Mouse (Mus musculus) CH12.LX (cell line): ENCODE results near the gene Alyref.

Experiments used
- BHLHE40 ChIP-seq: IDR thresholded peaks from 2 replicates; pipeline ENCODE4 v1.6.1; 2011; ENCODE audit warnings: mild to moderate bottlenecking, low read depth, low read length, improper control_type of control experiment
- CTCF ChIP-seq, 2 experiments: IDR thresholded peaks in 1 of 2; conservative IDR thresholded peaks in 1 of 2; 2 replicates each; pipeline ENCODE4 v1.5.1; 2011 to 2012; ENCODE audit warnings: low read depth in 2 of 2, low read length in 2 of 2, improper control_type of control experiment in 1 of 2, inconsistent platforms in 1 of 2, mild to moderate bottlenecking in 1 of 2, moderate library complexity in 1 of 2
- EP300 ChIP-seq: IDR thresholded peaks from 2 replicates; pipeline ENCODE4 v1.6.1; 2011; ENCODE audit warnings: low read length, improper control_type of control experiment
- JUND ChIP-seq: conservative IDR thresholded peaks from 2 replicates; pipeline ENCODE4 v1.6.1; 2011; ENCODE audit warnings: low read depth, low read length, improper control_type of control experiment
- MEF2A ChIP-seq: IDR thresholded peaks from 2 replicates; pipeline ENCODE4 v1.6.1; 2014; ENCODE audit warnings: low read depth, mild to moderate bottlenecking, inconsistent platforms, low read length, improper control_type of control experiment, borderline replicate concordance
- POLR2A ChIP-seq: IDR thresholded peaks from 2 replicates; pipeline ENCODE4 v1.6.1; 2011; ENCODE audit warnings: low read depth, mild to moderate bottlenecking, improper control_type of control experiment, low read length
- POLR2AphosphoS2 ChIP-seq: IDR thresholded peaks from 2 replicates; pipeline ENCODE4 v1.6.1; 2011; ENCODE audit warnings: low read depth, low read length, improper control_type of control experiment
- TBP ChIP-seq: conservative IDR thresholded peaks from 2 replicates; pipeline ENCODE4 v1.6.1; 2011; ENCODE audit warnings: low read depth, low read length, improper control_type of control experiment
- USF1 ChIP-seq: IDR thresholded peaks from 2 replicates; pipeline ENCODE4 v1.6.1; 2014; ENCODE audit warnings: low read depth, mild to moderate bottlenecking, inconsistent platforms, low read length, improper control_type of control experiment
- USF2 ChIP-seq: conservative IDR thresholded peaks from 2 replicates; pipeline ENCODE4 v1.6.1; 2011; ENCODE audit warnings: low read depth, low read length, improper control_type of control experiment
- ZC3H11A ChIP-seq: IDR thresholded peaks from 2 replicates; pipeline ENCODE4 v1.6.1; 2012; ENCODE audit warnings: low read depth, mild to moderate bottlenecking, inconsistent platforms, low read length, improper control_type of control experiment

GRCm38 (mm10) chr11:120572752-120573584 lies 25.2 kb downstream of the Alyref start, which contains the start of gene P4hb:
- TF ChIP-seq POLR2A (peak; percentile 99), CTCF (conservative IDR thresholded peaks at IDR 0.05 in 1 of 2, IDR thresholded peaks at IDR 0.05 in 1 of 2; ENCODE audit: low read depth in 2 of 2, low read length in 2 of 2) (no peak), USF2 (no peak; the same call in 1 of the 2 replicates), JUND (no peak), POLR2AphosphoS2 (peak; percentile 95), USF1 (no peak; the same call in 1 of the 2 replicates), BHLHE40 (peak; percentile 99), ZC3H11A (no peak), TBP (peak; percentile 95), EP300 (no peak), MEF2A (peak; percentile 28; the same call in 1 of the 2 replicates)
